Mouse (Mus musculus): ENCODE measurements at regions not wholly inside any gene's neighbourhood (a gene's known extent, or its start where the extent isn't known, plus 50 kb on each side); places are given as distances from the start of the nearest gene placed in this dataset.

- no peak for DNase-seq (ENCODE audit: low spot score in 2 of 2)
These were observed 83.6 kb upstream of the Ngf start for GRCm38 (mm10) chr3:102386091-102386490.

- DNase-seq (ENCODE audit: low spot score in 2 of 2) = no peak
These were observed 85.1 kb upstream of the Ngf start for GRCm38 (mm10) chr3:102384596-102384995.

- DNase-seq (ENCODE audit: low spot score in 2 of 2) = no peak
These were observed 86.0 kb upstream of the Ngf start for GRCm38 (mm10) chr3:102383671-102384070.

GRCm38 (mm10) chr3:102381683-102382082, 88.0 kb upstream of the Ngf start:
- DNase-seq (ENCODE audit: low spot score in 2 of 2) = no peak

GRCm38 (mm10) chr3:102374381-102375060, 95.2 kb upstream of the Ngf start:
- no peak for DNase-seq (ENCODE audit: low spot score in 2 of 2)

GRCm38 (mm10) chr3:102372205-102372899, 97.4 kb upstream of the Ngf start:
- no peak for DNase-seq (ENCODE audit: low spot score in 2 of 2)

GRCm38 (mm10) chr3:102366188-102366587, 103.5 kb upstream of the Ngf start:
- peak; percentile 7 to 23 for DNase-seq (ENCODE audit: low spot score in 2 of 2)

GRCm38 (mm10) chr3:102364326-102364935, 105.3 kb upstream of the Ngf start:
- DNase-seq (ENCODE audit: low spot score in 2 of 2) = no peak

GRCm38 (mm10) chr3:102360732-102361280, 108.9 kb upstream of the Ngf start:
- DNase-seq (ENCODE audit: low spot score in 2 of 2) = no peak

- no peak for DNase-seq (ENCODE audit: low spot score in 2 of 2)
These were observed 110.9 kb upstream of the Ngf start for GRCm38 (mm10) chr3:102358801-102359200.

GRCm38 (mm10) chr3:102357062-102357610, 112.6 kb upstream of the Ngf start:
- no peak for DNase-seq (ENCODE audit: low spot score in 2 of 2)

- DNase-seq (ENCODE audit: low spot score in 2 of 2) = no peak
These were observed 114.4 kb upstream of the Ngf start for GRCm38 (mm10) chr3:102355352-102355751.

- DNase-seq (ENCODE audit: low spot score in 2 of 2) = no peak
These were observed 114.9 kb upstream of the Ngf start for GRCm38 (mm10) chr3:102354771-102355170.

- no peak for DNase-seq (ENCODE audit: low spot score in 2 of 2)
These were observed 116.3 kb upstream of the Ngf start for GRCm38 (mm10) chr3:102353277-102353900.

GRCm38 (mm10) chr3:102346077-102346476, 123.6 kb upstream of the Ngf start:
- DNase-seq (ENCODE audit: low spot score in 2 of 2) = no peak

GRCm38 (mm10) chr3:102345291-102345690, 124.4 kb upstream of the Ngf start:
- no peak for DNase-seq (ENCODE audit: low spot score in 2 of 2)

GRCm38 (mm10) chr3:102340731-102341130, 129.0 kb upstream of the Ngf start:
- DNase-seq (ENCODE audit: low spot score in 2 of 2) = no peak

GRCm38 (mm10) chr3:102337881-102338280, 131.8 kb upstream of the Ngf start:
- no peak for DNase-seq (ENCODE audit: low spot score in 2 of 2)

GRCm38 (mm10) chr3:102336184-102336583, 131.7 kb upstream of the Vangl1 start:
- no peak for DNase-seq (ENCODE audit: low spot score in 2 of 2)

GRCm38 (mm10) chr3:102335146-102335545, 130.7 kb upstream of the Vangl1 start:
- peak; percentile 32 to 34 for DNase-seq (ENCODE audit: low spot score in 2 of 2)

- DNase-seq (ENCODE audit: low spot score in 2 of 2) = no peak
These were observed 127.7 kb upstream of the Vangl1 start for GRCm38 (mm10) chr3:102332221-102332620.
